Mouse (Mus musculus): Measurements from ENCODE around the gene Ddah1.

GRCm38 (mm10) chr3:145876120-145876519 is 117.6 kb downstream of the Ddah1 start:
- TF ChIP-seq CTCF (IDR thresholded peaks at IDR 0.05; ENCODE audit: insufficient read depth, low read length) (no peak), POLR2A (IDR thresholded peaks at IDR 0.05; ENCODE audit: borderline replicate concordance, extremely low read depth, low read depth, low read length) (no peak)
